Comparison of ENCODE assay signal across 25 mouse cellular contexts in the genomic region with DNA sequence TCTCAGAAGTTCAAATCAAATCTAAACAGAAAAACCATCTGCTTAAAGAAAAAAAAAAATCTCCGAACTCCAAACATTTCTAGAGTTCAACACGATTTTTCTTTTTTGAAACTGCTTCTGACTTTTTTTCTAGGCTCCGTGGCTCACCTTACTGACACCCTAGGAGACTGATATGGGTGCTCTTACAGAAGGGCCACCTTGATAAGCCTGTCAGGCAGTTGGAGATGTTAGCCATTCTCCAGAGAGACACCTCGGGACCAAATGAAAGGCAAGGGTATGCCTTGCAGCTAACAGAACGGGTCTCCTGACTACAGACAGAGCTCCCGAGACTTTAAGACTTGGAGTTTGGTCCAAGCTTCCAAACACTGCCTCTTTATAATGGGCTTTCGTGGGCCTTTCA. TPM values are rescaled to one million over a fixed set of nuclear protein-coding genes. Genes with fewer than 3 reads are reported as not detected.
A peak's percentile ranks its signal among the peaks of the same experiment; 100 is the strongest.
DNase-seq lines count a peak whose midpoint lies in the region; ATAC-seq lines count a peak whose summit lies in the region.
"Had no signal": no experiment of that assay in that cellular context is flagged by ENCODE, and none has a peak within 500 bp of the region (broad histone marks: within the 10 kb centered on the region; RNA-seq: fewer than 3 reads in every experiment).

No protein-coding gene starts in this region.

- no peak overlapping the region for H3K4me3 ChIP-seq in heart, embryonic 10.5 days
- no peak overlapping the region for H3K4me3 ChIP-seq in liver, embryonic 13.5 days (replicated peaks)
- no peak overlapping the region for H3K4me3 ChIP-seq in liver, embryonic 11.5 days (ENCODE audit: low read depth, low read length)
- H3K4me3 ChIP-seq: embryonic facial prominence, embryonic 10.5 days; embryonic facial prominence, embryonic 12.5 days; forebrain, embryonic 13.5 days; forebrain, embryonic 15.5 days had no signal

- no peak overlapping the region for H3K9ac ChIP-seq in liver, embryonic 13.5 days
- no peak overlapping the region for H3K9ac ChIP-seq in liver, embryonic 11.5 days (ENCODE audit: low read depth, low read length)
- H3K9ac ChIP-seq: embryonic facial prominence, embryonic 12.5 days; forebrain, embryonic 13.5 days; forebrain, embryonic 15.5 days; forebrain, postnatal 0 days had no signal

- DNase-seq in heart, adult 11 months: peak; percentile 49
- no peak for DNase-seq in heart, embryonic 10.5 days (ENCODE audit: low spot score)
- DNase-seq in liver, embryonic 13.5 days: peak; percentile 0
- DNase-seq in liver, embryonic 11.5 days (ENCODE audit: low spot score): no peak
- no peak for DNase-seq in cerebellum, postnatal 36 days
- DNase-seq: adrenal gland, adult 8-10 months; adrenal gland, postnatal 14 days; adrenal gland, postnatal 36 days; B cell, adult 2 months; cerebellum, adult 11-12 months; cerebellum, adult 2 months; cerebellum, adult 9-10 months; cerebellum, postnatal 10 days; cerebellum, postnatal 25 days; forebrain, postnatal 0 days had no signal

- no peak overlapping the region for H3K4me2 ChIP-seq in liver, embryonic 13.5 days
- no peak overlapping the region for H3K4me2 ChIP-seq in liver, embryonic 11.5 days
- H3K4me2 ChIP-seq: embryonic facial prominence, embryonic 12.5 days; forebrain, embryonic 13.5 days; forebrain, embryonic 15.5 days had no signal

- no peaks in the 10 kb centered on the region for H3K36me3 ChIP-seq in heart, embryonic 10.5 days
- H3K36me3 ChIP-seq in liver, embryonic 13.5 days: no peaks in the 10 kb centered on the region
- H3K36me3 ChIP-seq in liver, embryonic 11.5 days (ENCODE audit: control insufficient read depth, insufficient read depth, low read length): no peaks in the 10 kb centered on the region
- H3K36me3 ChIP-seq: embryonic facial prominence, embryonic 10.5 days; embryonic facial prominence, embryonic 12.5 days; forebrain, embryonic 15.5 days; G1E had no signal

- ATAC-seq in liver, embryonic 13.5 days (ENCODE audit: low read depth): no peak
- no peak for ATAC-seq in liver, embryonic 11.5 days (replicated peaks; ENCODE audit: low FRiP score)
- ATAC-seq in megakaryocyte-erythroid progenitor cell, adult 5-6 weeks (replicated peaks; ENCODE audit: low FRiP score, low TSS enrichment, poor library complexity, severe bottlenecking): peak; percentile 78
- ATAC-seq: activated CD4-positive, CD25-positive, alpha-beta regulatory T cell, adult 4 months; CD4-positive, CD25-positive, alpha-beta regulatory T cell, adult 4 months; forebrain, embryonic 15.5 days; forebrain, postnatal 0 days; Patski had no signal

- no peaks in the 10 kb centered on the region for H3K27me3 ChIP-seq in heart, embryonic 10.5 days (ENCODE audit: insufficient read depth, poor library complexity, severe bottlenecking)
- no peaks in the 10 kb centered on the region for H3K27me3 ChIP-seq in liver, embryonic 13.5 days
- no peaks in the 10 kb centered on the region for H3K27me3 ChIP-seq in liver, embryonic 11.5 days (replicated peaks; ENCODE audit: control insufficient read depth, insufficient read depth, low read length)
- H3K27me3 ChIP-seq: CH12.LX; embryonic facial prominence, embryonic 12.5 days; forebrain, embryonic 13.5 days; forebrain, embryonic 15.5 days; Patski had no signal

- H3K27ac ChIP-seq in heart, embryonic 10.5 days: no peak overlapping the region
- no peak overlapping the region for H3K27ac ChIP-seq in liver, embryonic 13.5 days
- H3K27ac ChIP-seq in liver, embryonic 11.5 days (ENCODE audit: low read depth, low read length): no peak overlapping the region
- H3K27ac ChIP-seq: embryonic facial prominence, embryonic 10.5 days; embryonic facial prominence, embryonic 12.5 days; forebrain, embryonic 13.5 days; forebrain, embryonic 15.5 days had no signal

- no peaks in the 10 kb centered on the region for H3K9me3 ChIP-seq in heart, embryonic 10.5 days
- H3K9me3 ChIP-seq in liver, embryonic 13.5 days (replicated peaks): no peaks in the 10 kb centered on the region
- H3K9me3 ChIP-seq in liver, embryonic 11.5 days (ENCODE audit: control insufficient read depth, low read length): no peaks in the 10 kb centered on the region
- H3K9me3 ChIP-seq: embryonic facial prominence, embryonic 10.5 days; embryonic facial prominence, embryonic 12.5 days; forebrain, embryonic 13.5 days; forebrain, embryonic 15.5 days had no signal

- peaks cover 11% of the 10 kb centered on the region for H3K4me1 ChIP-seq in heart, embryonic 10.5 days
- H3K4me1 ChIP-seq in liver, embryonic 13.5 days (replicated peaks): no peaks in the 10 kb centered on the region
- no peaks in the 10 kb centered on the region for H3K4me1 ChIP-seq in liver, embryonic 11.5 days (replicated peaks; ENCODE audit: control insufficient read depth, insufficient read depth, low read length)
- H3K4me1 ChIP-seq: forebrain, embryonic 15.5 days had no signal

- 46% methylated on average over 7 of the region's 7 CpGs for WGBS in heart, embryonic 10.5 days
- 36% methylated on average over 7 of the region's 7 CpGs for WGBS in liver, embryonic 13.5 days (ENCODE audit: insufficient replicate concordance)
- WGBS in liver, embryonic 11.5 days: 51% methylated on average over 7 of the region's 7 CpGs

RNA-seq across cellular contexts. Expression of a gene that starts 37.1 kb away (rescaled TPM):
- polyA plus RNA-seq in heart, embryonic 10.5 days (2016; fragmentation: Nextera tagmentation; extraction: Ambion mirVana): 11.7 and 13.4 TPM in 2 replicates
- polyA plus RNA-seq in liver, embryonic 13.5 days (2015; fragmentation: Nextera tagmentation; extraction: Ambion mirVana): 2.5 and 3.0 TPM in 2 replicates
- 6.1 and 6.3 TPM in 2 replicates for polyA plus RNA-seq in liver, embryonic 11.5 days (2014; fragmentation: Nextera tagmentation; extraction: Ambion mirVana)
- total RNA-seq in megakaryocyte-erythroid progenitor cell, adult 5-6 weeks (2014; fragmentation: Nextera tagmentation): 8.5 and 10.3 TPM in 2 replicates
- 8.7 and 9.2 TPM in 2 replicates for total RNA-seq in megakaryocyte-erythroid progenitor cell, adult 5-6 weeks (2017)
- total RNA-seq: CH12.LX had no signal
- polyA plus RNA-seq: G1E had no signal

Comparison
In these comparisons a context has a peak if more than half of its experiments do, and no peak if none do; other contexts are left out.
1. DNase-seq: peak in heart, adult 11 months (single experiment) and liver, embryonic 13.5 days (single experiment); none in heart, embryonic 10.5 days (single experiment), liver, embryonic 11.5 days (single experiment) and cerebellum, postnatal 36 days (0 of 2).